Mouse (Mus musculus): ENCODE measurements at regions not wholly inside any gene's neighbourhood (a gene's known extent, or its start where the extent isn't known, plus 50 kb on each side); places are given as distances from the start of the nearest gene placed in this dataset.

- TF ChIP-seq POLR2A (IDR thresholded peaks at IDR 0.05; ENCODE audit: low read depth, low read length) (no peak), CTCF (IDR thresholded peaks at IDR 0.05; ENCODE audit: extremely low read depth, insufficient read length, insufficient replicate concordance, low read depth, low read length) (no peak)
Observed at GRCm38 (mm10) chr2:137446919-137447318, 330.5 kb upstream of the Jag1 start.
